Mouse (Mus musculus): ENCODE data around the gene Pim1.

Pim1 gene

DNA sequence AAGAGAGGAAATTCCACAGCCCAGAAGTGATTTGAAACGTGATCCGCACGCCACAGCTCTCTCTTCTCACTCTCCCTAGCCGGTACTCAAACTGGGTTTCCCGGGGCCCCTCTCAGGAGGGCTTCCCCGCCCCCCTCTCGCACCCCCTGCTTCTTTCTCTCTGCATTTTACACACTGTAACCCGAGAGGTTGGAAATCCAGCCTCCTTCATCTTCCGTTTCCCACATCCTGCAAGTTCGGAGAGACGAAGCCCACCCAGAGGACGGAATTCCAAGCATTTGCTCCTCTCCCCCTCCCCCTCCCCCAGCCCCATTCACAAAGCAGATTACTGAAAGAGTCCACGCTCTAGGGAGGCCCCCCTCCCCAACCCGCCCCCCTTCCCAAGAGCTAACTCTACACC is 26.5 kb upstream of the Pim1 start:
- in situ Hi-C loops (cut with MboI, MseI): loop anchor here in 1 of 2 experiments (25.0 kb wide), 1 partner anchor 977 kb away; no protein-coding TSS in a partner anchor

DNA sequence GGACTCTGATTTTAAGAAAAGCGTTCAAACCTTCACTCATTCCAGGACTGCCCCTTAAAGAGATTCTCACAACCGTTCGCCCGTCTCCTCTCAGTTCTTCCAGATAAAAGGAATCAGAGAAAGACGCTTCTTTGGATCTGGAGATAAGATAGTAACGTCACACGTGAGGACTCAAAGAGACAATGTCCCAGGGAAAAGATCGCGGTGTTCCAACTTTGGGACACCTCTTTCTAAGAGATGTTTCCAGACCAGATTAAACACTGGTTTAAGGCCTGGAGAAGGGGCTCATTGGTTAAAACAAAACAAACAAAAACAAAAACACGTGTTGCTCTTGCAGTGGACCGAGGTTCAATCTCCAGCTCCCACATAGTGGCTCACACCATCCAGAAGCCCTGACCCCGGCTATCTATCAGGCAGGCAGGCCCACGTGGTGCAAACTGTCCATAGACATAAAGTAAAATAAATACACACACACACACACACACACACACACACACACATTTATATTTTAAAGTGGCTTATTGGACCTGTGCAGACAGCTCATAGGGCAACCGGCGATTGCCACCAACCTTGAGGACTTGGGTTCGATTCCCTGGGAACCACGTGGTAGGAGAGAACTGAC is 25.9 kb upstream of the Pim1 start:
- in situ Hi-C loops (cut with MboI, MseI): loop anchor here in 1 of 2 experiments (25.0 kb wide), 1 partner anchor 977 kb away; no protein-coding TSS in a partner anchor

DNA sequence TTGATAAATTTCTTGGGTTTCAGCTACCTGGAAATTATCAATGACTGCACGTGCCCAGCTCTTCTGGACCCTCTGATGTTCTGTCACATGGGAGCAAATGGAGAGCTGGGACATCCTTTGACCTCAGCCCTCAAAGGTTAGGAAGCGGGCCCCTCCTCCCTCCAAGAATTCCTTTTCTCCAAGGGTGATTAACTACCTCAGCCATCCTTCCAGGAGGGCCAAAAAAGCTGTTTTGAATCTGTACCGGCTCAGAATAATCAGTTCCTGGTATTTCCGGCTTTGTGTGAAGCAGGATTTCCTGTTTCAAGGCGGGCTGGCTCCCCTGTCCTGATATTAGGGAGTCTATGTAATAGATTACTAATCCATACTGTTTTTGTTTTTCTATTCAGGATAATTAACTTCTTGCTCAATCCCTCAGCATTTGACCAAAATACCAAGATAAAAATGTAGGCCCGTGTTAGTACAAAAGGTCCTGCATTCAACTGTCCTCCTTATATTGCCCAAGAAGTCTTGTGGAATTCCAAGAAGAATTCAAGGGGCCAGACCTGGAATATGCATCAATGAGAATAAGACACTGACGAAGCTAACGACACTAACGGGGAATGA is 25.0 kb upstream of the Pim1 start:
- in situ Hi-C loops (cut with MboI, MseI): loop anchor here in 1 of 2 experiments (25.0 kb wide), 1 partner anchor 978 kb away; no protein-coding TSS in a partner anchor

DNA sequence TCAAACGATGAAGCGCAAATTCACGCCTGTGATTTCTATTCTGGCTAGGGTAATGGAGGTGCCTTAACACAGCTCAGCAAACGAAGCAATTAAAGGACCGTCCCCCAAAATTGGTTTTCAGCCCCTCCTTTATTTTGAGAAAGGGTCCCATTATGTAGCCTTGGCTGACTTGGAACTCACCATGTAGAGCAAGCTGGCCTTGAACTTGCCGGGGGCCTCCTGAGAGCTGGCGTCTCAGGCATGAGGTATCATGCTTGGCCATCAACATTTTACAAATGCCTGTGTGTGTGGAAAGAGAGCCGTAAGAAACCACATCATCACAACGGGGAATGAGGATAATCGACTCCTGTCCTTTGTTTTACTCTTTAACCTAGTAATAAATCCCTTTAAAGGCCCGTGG is 23.5 kb upstream of the Pim1 start:
- in situ Hi-C loops (cut with MboI, MseI): loop anchor here in 1 of 2 experiments (25.0 kb wide), 1 partner anchor 980 kb away; no protein-coding TSS in a partner anchor

DNA sequence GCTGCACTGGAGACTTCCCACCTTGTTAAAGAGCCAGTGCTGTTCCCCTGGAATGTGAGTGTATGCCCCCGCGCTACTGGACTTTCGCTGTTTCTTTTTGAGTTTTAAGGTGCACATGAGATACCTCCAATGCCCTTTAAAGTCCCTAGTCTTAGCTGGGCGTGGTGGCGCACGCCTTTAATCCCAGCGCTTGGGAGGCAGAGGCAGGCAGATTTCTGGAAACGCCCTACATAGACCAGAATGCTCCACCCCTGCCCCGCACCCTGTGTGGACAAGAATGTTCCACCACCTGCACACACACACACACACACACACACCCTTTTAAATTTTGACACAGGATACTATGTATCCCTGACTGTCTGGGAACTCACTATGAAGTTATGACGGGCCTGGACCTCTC is 17.1 kb upstream of the Pim1 start:
- in situ Hi-C loops (cut with MboI, MseI): loop anchor here in 1 of 2 experiments (25.0 kb wide), 1 partner anchor 986 kb away; no protein-coding TSS in a partner anchor

- in situ Hi-C loops (cut with MboI, MseI): loop anchor here in 1 of 2 experiments (25.0 kb wide), 1 partner anchor 987 kb away; no protein-coding TSS in a partner anchor
Observed at GRCm38 (mm10) chr17:29474036-29474435, 16.5 kb upstream of the Pim1 start.

DNA sequence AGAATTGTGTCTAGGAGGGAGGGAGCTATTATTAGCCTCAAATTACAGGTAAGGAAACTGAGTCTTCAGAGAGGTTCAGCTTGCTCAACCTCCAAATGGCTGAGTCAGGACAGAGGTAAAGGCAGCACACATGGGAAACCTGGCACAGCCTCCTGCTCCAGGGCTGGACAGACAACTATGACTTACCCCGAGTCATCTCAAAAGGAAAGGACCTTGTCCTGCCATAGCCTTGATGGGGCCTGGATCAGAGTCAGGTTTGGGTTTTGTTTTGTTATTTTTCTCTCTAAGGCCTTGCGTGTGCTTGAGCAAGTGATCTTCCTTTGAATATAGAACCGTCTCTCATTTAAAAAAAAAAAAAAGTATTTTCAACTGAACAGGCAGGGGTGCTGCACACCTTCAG is 15.4 kb upstream of the Pim1 start:
- in situ Hi-C loops (cut with MboI, MseI): no loop called here

- in situ Hi-C loops (cut with MboI, MseI): no loop called here
Observed at GRCm38 (mm10) chr17:29476461-29476860, 14.1 kb upstream of the Pim1 start.

- in situ Hi-C loops (cut with MboI, MseI): no loop called here
Observed at GRCm38 (mm10) chr17:29477357-29477756, 13.2 kb upstream of the Pim1 start.

GRCm38 (mm10) chr17:29478271-29478670 is 12.3 kb upstream of the Pim1 start:
- in situ Hi-C loops (cut with MboI, MseI): no loop called here

GRCm38 (mm10) chr17:29480256-29480655 is 10.3 kb upstream of the Pim1 start:
- in situ Hi-C loops (cut with MboI, MseI): no loop called here

- in situ Hi-C loops (cut with MboI, MseI): no loop called here
Observed at GRCm38 (mm10) chr17:29482632-29483031, 7.9 kb upstream of the Pim1 start.

- in situ Hi-C loops (cut with MboI, MseI): no loop called here
Observed at GRCm38 (mm10) chr17:29483282-29483681, 7.3 kb upstream of the Pim1 start.

- in situ Hi-C loops (cut with MboI, MseI): no loop called here
Observed at GRCm38 (mm10) chr17:29484431-29484830, 6.1 kb upstream of the Pim1 start.

DNA sequence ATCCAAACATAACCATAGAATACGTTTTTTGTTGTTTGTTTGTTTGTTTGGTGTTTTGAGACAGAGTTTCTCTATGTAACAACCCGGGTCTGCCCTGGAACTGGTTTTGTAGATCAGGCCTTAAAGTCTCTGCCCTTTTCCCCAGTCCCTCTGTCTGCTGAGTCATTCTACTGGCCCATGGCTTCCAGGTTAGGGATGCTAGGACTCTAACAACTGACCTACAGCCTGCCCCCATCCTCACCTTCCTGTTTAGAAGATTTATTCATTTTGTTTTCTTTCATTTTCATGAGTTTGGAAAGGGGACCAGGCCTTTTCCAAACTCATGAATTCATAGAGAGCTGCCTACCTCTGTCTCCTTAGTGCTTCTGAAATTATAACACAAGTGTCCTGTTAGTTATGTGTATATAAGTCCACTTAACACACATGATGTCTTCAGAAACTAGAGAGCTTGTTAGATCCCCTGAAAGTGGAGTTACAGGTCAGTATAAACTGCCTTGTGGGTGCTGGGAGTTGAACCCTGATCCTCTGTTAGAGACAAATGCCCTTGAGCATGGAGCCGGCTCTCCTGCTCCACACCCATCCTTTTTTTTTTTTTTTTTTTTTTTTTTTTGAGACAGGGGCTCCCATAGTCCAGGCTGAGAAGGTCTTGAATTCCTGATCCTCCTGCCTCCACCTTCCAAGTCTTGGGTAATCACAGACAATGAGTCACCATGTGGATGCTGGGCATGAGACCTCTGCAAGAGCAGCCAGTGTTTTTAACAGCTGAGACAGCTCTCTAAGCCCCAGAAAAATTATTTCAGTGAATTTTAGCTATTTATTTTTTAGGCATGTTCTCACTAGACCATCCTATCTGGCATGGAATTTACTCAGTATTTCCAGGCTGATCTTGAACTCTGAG is 5.0 kb upstream of the Pim1 start:
- in situ Hi-C loops (cut with MboI, MseI): no loop called here

DNA sequence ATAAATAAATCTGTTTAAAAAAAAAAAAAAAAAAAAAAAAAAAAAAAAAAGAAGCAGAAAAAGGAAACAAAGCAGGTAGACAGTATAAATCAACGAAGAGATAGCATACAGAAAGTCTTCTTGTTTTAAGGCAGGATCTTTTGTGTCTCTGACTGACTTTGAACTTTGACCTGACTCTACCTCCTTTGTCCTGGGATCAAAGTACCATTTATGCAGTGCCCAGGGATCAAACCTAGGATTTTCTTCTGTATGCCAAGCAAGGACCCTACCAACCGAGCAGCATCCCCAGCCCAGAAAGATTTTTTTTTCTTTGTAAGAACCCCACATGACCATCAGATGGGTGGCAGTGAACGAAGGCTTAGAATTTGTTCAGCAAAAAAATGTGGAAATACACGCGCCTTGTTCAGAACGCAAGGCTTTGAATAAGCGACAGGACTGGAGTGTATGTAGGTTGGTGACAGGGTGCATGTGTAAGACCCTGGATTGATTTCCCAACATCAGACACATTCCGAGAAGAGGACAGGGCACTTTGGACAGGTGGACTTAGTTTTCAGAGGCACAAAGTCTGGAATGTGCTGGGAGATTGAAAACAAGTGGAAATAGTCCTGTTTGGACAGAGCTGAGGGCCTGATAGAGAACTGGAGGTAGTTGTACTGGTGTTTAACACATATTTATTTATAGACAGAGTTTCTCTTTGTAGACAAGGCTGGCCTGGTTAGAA is 2.1 kb upstream of the Pim1 start:
- in situ Hi-C loops (cut with MboI, MseI): no loop called here

- in situ Hi-C loops (cut with MboI, MseI): no loop called here
Observed at GRCm38 (mm10) chr17:29488978-29489970, 1.3 kb upstream of the Pim1 start.

DNA sequence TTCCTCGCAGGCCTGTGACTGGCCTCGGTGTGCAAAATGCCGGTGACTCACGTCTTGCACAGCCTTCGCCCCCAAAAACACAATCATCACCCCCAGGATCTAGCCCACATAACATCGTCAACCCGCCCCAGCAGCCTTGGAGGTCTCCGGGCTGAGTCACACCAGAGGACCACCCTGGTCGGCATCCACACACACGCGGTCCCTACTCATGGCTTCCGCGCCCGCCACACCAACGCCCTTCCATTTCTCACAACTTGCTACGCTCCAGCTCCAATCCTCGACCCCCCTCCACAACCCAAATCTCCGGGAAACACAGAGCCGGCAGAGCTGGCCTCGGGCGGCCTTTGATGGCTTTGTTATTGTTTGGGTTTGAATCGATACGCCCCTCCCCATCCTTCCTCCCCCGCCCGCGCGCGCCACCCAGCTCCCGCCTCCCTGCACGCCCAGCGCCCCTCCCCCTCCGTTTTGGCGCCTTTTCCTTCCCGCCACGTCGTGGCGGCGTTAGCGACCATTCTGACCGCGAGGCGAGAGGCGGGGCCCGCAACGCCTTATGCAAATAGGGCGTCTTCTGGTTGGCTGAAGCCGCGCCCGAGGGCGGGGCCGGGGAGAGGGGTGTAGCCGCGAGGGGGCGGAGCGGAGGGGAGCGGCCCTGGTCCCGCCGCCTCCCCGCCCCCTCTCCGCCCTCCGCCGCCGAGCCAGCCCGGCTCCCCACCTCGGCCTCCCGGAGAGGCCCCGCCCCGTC is 411 bp upstream of the Pim1 start:
- in situ Hi-C loops (cut with MboI, MseI): loop anchor here in 1 of 2 experiments (5.0 to 10.0 kb wide), 3 partner anchors 53 to 455 kb away; partner anchors contain the start of gene Srsf3

DNA sequence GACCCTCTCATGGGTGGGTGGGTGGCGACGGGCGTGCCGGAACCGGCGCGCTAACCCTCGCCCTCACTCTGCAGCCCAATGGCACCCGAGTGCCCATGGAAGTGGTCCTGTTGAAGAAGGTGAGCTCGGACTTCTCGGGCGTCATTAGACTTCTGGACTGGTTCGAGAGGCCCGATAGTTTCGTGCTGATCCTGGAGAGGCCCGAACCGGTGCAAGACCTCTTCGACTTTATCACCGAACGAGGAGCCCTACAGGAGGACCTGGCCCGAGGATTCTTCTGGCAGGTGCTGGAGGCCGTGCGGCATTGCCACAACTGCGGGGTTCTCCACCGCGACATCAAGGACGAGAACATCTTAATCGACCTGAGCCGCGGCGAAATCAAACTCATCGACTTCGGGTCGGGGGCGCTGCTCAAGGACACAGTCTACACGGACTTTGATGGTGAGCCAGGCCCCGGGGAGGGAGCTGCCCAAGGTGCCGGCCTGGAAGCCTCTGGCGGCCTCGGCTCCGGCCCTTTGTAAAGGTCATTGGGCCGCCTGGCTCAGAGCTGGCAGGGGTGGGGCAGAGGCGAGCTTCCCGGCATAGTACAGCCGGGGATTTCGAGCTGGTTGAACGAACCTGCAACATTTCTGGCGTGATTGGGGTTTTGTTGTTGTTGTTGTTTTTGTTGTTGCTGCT is 1.2 kb downstream of the Pim1 start:
- in situ Hi-C loops (cut with MboI, MseI): loop anchor here in 1 of 2 experiments (5.0 to 10.0 kb wide), 3 partner anchors 54 to 457 kb away; partner anchors contain the start of gene Srsf3

All from T-helper 17 cell (primary cell).